Mouse (Mus musculus) WW6 (cell line): ENCODE measurements around the gene Plvap.
A peak's percentile ranks its signal among the peaks of the same experiment; 100 is the strongest.

ENCODE experiments used
- DNase-seq: peaks from one replicate; pipeline ENCODE4 v3.0.0-alpha.2; 2013; ENCODE audit warnings: low read depth, low spot score

The Plvap gene

DNA sequence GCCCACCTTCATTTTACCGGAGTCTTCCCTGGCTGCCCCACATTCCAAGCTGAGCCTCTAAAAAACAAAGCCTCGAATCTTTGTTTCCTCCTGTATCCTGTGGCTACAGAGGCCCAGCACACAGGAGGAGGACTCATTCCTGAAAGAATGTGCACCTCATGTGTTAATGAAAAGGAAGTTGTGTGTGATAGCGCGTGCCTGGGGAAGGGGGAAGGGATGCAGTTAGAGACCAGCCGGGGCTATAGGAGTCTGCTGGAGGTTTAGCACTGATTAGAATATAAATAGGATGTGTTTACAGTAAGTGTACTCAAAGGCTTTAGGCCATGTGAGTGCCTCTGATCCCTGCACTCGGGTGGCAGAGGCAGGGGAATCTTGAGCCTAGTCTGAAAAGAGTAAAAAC, 14.7 kb upstream of the Plvap start:
- no peak for DNase-seq

DNA sequence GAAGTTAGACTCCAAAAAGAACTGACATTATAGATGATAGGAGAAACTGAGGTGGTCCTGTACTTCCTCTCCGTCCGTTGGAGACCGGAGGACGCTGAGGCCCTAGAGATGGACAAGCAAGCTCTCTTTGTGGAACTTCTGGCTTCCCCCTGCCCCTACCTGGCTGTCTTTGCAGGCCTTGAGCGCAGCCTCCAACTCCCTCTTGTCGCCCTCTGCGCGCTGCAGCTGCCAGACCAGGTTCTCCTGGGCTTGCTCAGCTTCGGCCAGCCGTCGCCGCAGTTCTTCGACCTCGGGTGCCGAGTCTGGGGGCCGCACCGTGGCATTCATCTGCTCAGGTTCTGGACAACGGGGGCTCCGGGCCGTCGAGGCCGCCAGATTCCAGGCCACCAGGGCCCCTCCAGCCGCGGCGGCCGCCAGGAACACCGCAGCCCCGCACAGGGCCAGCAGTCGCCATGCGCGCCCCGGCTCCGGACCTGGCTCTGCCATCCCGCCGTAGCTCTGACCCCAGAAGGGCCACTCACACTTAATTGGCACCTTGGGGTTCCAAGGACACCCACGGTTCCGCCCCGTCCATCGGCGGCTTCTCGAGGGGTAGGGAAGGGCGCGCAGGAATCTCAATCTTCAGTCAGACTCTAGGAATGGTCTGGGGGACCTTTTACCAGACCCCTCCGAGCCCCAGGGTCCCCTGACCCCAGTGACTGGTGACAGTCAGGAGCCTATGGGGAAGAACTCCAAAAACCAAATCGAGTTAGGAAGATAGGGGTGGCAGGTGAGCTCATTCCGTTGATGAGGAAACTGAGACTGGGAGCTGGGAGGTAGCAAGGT, 13.9 kb upstream of the Plvap start, which contains the start of gene Ccdc194:
TSS of gene Ccdc194 (minus strand) at position 486 of the 825 bp plus-strand sequence.
- DNase-seq = no peak

DNA sequence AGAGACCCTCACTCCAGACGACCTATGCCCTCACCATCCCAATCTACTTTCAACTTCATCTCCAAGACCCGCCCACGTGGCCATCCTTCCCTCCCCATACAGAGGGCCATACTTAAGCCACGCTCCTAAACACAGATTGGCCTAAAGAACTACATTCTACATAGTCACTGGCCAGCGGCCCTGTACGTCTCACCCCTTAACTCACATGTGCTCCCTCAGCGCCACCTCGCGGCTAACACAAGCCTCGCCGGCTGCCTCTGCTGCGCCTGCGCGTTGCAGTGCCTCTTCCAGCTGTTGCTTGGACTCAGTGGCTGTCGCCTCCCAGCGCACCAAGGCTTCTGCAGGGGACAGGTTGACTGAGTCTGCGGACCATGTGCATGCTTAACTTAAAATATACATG, 10.1 kb upstream of the Plvap start:
- peak; percentile 94 for DNase-seq

DNA sequence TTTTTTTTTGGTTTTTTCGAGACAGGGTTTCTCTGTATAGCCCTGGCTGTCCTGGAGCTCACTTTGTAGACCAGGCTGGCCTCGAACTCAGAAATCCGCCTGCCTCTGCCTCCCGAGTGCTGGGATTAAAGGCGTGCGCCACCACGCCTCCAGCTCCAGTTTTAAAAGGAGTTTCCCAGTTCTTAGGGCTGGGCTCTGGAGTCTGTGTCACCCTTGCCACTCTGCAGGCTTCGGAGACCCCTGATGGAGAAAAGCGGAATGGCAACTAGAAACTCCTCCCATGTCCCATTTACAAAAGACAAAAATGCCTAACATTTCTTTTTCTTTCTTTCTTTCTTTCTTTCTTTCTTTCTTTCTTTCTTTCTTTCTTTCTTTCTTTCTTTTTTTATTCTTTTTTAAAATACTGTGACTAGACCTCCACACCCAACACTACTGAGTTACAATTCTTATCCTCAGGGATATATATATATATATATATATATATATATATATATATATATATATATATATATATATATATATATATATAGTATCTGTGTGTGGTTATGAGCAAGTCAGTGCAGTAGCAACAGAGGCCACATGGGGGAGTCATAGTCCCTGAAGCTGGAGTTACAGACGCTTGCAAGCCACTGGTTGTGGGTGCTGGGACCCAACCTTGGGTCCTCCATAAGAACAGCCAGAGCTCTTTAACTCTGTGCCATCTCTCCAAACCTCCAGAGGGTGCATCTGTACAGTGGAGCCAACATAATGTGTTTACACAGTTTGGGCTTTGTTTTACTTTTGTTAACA, 7.7 kb upstream of the Plvap start:
- DNase-seq = peak; percentile 85

DNA sequence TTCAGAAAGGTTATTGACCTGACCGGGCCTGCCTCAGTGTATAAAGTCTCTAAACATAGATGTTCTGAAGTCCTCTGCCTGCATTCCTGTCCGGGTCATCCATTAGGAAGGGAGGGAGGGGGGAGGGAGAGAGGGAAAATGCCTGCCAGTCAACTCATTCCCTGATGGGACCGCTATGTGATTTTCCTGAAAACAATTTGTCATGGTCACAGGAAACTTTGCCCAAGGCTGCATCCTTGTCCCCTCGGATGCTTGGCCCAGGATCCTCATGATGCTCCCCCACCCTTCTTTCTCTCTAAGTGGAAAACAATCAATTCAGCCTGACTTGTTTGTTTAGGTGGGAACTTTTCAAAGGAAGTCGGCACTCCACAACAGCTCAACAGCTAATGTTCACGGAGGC, 5.2 kb upstream of the Plvap start:
- no peak for DNase-seq

DNA sequence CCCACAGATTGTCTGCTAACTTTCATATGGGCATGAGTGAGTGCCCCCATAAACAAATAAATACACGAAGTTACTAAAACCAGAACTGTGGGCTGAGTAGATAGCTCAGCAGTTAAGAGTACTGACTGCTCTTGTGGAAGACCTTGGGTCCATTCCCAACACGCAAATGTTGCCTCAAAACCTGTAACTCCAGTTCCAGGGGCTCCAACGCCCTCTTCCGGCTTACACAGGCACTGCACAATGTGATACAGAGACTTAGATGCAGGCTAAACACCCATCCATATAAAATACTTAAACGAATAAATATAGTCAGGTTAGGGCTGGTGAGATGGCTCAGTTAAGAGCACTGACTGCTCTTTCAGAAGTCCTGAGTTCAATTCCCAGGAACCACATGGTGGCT, 3.5 kb upstream of the Plvap start:
- DNase-seq = no peak

DNA sequence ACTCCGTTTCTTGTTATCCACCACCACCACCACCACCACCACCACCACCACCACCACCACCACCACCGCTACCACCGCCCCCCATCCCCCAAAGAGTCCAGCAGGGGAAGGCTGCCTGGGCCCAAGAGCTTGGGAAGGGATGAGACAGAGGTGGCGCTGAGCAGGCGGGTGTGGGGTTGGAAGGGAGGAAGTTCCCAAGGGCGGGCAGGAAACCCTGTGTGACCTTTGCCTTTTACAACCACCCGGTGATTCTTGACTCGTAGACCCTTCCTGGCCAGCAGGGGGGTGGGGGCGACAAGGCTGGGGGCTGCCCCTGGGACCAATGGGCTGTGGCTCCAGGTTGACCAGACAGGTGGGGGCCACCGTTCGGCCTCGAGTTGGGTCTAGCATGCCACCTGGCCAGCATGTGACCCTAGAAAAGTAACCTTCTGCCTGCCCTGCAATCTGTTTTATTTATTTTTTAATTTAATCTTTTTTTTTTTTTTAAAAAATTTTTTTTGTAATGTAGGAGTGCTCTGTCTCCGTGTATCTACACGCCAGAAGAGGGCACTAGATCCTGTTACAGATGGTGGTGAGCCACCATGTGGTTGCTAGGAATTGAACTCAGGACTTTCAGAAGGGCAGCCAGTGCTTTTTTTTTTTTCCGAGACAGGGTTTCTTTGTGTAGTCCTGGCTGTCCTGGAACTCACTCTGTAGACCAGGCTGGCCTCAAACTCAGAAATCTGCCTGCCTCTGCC, 1.6 kb upstream of the Plvap start:
- no peak for DNase-seq

DNA sequence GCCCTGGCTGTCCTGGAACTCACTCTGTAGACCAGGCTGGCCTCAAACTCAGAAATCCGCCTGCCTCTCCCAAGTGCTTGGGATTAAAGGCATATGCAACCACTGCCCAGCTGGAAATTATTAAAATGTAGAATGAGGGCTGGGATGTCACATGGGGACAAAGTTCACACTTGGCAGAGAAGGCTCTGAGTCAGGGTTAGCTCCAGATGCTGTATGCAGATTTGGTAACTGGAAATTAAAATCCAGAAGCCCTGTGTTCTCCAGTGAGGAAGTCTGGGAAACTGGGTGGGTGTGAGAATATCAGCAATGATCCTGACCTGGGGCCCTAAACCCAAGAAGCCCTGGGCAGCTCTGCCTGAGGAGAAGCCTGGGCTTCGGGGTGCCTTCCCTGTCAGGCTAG, 2.2 kb downstream of the Plvap start:
- DNase-seq = no peak

DNA sequence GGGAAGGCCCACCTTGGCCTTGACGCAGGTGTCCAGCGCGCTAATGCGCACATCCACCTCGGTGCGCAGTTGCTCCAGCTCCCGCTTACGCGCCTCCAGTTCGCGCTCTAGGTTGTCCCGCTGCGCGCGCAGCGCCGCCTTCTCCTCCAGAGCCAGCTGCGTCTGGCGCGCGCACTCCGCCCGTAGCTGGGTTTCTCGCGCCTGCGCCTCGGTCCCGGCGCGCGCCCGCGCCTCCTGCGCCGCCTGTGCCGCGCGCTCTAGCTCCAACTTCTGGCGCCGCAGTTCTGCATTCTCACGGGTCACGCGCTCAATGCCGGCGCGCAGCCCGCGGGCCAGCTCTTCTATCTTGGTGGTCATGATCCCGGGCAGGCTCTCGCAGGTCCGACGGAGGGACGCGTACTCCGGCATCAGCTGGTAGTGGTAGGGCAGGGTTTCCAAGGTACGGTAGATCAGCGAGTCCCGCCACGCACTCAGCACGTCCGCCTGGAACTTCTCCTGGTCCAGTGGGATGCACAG, 3.9 kb downstream of the Plvap start:
- peak; percentile 94 for DNase-seq

DNA sequence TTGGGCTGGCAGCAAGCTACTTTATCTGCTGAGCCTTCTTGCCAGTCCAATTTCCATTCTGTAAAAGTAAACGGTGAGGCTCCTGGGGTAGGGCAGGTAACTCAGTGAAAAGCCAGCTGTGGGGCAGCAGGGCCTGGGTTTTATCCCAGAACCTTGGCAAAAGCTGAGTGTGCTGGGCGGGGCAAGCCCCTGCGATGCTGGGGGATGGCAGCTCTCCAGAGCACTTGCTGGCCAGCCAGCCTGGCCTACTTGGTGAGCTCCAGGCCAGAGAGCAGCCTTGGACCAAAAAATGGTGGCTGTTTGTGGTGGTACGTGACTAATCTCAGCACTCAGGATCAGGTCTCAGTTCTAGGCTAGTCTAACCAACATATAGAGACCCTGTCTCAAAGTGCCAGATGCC, 5.6 kb downstream of the Plvap start:
- no peak for DNase-seq

DNA sequence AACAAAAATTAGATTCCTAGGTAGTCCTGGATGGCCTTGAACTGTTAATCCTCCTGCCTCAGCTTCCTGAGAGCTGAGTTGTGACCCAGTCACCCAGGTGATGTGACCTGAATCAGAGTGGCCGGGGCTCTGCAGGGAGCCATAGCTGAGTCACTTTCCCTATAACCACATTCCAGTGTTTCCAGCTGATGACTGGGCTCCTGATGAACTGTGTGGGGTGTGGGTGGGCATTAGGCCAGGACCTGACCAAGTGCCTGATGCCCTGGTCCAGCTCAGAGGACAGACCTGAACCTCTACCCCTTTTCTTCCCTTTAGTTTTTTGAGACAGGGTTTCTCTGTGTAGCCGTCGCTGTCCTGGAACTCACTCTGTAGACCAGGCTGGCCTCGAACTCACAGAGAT, 6.2 kb downstream of the Plvap start:
- DNase-seq = no peak

DNA sequence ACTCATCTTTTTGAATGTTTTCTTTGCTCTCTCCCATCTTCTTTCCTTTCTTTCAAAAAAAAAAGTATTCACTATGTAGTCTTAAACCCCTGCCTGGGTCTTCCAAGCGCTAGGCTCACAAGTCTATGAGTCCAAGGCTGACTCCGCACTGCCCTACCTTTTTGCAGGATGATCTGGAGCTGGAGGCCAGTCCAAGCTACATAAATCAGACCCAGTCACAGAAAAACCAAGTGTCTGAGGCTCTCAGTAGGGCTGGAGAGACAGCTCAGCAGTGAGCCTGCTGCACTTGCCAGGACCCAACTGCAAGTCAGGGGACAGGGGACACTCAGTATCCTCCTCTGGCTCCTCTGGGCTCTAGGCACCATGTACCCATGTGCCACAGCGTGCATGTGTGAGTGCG, 7.2 kb downstream of the Plvap start:
- no peak for DNase-seq

DNA sequence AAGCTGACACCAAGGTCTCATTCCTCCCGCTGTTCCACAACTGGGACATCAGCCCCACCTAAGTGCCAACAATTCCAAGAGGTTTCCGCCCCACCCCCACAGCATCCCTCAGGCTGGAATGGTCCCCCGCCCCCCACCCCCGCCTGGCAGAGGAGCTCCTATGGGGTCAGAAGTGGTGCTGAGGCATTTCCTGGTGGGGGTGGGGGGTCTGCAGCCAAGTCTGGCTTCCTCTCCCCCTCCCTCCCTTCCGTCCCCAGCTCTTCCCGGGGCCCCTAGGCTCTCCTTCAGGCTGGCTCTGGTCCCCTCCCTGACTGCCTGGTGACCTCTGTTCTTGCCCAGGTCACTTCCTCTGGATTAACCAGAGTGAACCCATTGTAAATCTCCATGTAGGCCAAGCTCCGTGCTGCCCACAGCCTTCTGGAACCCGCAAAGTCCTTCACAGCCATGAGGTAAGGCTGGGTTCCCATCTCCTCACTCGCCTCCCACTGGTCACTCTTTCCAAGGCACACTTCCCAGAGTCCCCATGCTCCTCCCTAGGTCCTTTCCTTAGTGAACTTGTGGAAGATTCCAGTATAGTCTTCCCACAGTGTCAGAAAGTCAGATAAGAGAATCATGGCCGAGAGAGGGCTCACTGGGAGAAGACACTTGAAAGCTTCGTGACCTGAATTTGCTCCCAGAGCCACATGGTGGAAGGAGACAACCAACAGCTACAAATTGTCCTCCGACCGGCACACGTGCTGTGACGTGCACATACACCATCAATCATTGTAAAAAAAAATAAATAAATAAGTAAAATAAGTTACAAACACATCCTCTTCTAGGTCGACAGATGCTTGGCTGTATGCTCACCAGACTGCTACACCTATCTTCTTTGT, 12.5 kb downstream of the Plvap start:
- DNase-seq = no peak

DNA sequence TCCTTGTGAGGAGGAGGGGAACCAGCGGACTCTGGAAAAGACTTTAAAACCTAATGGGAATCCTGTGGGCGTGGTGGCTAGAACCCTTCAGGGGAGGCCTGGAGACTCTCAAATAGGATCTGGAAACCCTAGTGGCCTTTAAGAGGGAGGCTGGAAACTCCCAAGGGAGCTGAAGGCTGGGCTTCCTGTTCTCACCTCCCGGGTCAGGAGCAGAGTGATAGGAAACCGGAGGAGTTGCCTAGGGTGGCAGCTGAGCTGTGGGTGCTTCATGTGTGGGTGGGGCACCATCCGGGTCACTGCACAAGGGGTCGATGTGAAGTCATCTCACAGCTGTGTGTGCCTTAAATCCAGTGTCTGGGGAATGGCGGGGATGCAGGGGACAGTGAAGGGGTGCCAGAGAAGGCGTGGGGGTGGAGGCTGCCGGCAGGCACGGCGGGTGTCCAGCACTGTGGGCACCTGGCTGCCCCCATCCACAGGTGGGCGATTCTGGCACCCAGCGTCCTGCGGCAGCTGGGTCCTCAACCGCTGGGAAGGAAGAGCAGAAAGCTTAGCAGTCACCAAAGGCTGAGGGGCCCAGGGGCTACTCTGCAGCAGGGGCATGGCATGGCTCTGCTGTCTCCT, 13.6 kb downstream of the Plvap start:
- DNase-seq = no peak

DNA sequence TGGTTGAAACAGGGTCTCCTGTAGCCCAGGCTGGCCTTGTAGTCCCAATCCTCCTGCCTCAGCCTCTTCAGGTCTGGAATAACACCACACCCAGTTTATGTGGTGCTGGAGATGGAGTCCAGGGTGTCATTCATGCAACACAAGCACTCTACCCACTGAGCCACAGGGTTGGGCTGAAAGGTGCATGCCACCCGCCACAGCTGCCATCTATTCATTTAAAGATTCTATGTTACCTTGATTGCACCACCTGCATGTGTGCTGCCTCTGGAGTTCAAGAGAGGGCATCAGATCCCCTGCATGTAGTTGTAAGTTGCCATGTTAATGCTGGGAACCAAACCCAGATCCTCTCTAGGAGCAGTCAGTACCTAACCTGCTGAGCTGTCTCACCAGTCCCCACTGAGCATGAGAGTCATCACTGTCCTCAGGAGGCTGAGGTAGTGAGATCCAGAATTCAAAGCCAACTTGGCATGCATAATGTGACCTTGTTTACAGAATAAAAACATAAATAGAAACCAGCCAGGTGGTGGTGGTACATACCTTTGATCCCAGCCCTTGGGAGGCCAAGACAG, 14.4 kb downstream of the Plvap start:
- no peak for DNase-seq

DNA sequence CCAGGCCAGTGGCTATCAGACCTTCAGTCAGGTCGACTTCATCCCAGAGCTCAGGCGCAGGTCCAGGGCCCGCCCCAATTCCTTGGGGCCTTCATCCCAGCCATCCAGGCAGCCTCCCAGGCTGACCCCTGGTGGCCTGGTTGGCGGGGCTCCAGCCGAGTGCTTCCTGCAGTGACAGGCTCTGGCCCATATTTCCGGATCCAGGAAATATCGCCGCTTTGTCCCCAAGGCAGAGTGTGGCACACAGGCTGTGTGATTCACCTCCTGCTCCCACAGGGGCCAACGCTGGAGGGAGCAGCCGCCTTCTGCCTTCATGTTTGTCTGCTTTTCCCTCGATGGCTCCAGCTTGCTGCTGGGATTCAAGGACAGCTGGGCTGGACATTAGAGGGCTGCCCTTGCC, 15.1 kb downstream of the Plvap start:
- no peak for DNase-seq

DNA sequence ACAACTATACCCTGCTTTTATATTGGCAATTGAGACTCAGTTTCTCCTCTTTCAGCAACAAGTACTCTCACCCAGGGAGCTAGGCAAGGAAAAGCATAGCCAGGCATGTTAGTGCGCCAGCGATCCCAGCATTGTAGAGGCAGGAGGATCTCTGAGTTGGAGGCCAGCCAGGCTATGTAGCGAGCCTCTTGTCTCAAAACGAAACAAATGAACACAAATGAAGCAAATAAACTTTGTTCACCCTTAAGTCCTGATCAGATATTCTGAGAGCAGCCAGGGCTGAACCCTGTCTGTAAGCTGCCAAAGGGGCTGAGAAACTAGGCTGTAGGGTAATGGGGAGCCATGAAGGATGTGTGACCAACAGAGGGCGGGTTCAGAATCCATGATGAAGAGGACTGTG, 15.7 kb downstream of the Plvap start:
- no peak for DNase-seq

DNA sequence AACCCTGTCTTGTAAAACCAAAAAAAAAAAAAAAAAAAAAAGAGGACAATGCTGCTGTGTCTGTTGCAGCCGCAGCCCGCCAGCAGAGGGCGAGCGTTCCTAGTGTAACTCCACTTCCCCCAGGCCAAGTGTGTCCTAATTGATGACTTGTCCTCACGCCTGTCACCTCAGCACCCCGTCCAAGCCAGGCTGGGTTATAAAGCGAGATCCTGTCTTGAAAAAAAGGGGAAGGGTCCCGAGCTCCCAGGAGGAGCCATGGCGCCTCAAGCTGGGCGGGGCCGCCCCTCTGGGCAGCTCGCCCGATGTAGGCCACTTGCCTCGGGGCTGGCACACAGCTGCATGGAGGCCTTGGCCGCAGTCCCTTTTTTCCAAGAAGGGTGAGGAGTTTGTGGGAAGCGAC, 16.5 kb downstream of the Plvap start:
- DNase-seq = no peak

DNA sequence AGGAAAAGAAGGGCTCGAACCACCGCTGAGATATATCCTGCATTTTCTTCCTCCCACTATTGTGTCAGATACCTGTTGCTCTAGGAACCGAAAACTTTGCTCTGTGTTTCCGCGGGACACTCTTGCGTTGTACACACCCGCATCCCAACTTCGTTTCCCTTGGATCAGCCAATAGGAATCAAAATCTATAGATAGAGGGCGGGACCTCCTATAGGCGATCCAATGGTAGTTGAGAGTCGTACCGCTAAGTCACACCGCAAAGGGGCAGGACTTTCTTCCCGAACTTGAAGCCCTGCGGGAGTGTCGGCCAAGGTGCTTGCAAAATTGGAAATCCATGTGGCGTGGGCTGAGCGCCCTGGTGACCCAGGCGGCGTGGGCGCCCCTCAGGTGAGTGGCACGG, 23.1 kb downstream of the Plvap start:
- peak; percentile 96 for DNase-seq

DNA sequence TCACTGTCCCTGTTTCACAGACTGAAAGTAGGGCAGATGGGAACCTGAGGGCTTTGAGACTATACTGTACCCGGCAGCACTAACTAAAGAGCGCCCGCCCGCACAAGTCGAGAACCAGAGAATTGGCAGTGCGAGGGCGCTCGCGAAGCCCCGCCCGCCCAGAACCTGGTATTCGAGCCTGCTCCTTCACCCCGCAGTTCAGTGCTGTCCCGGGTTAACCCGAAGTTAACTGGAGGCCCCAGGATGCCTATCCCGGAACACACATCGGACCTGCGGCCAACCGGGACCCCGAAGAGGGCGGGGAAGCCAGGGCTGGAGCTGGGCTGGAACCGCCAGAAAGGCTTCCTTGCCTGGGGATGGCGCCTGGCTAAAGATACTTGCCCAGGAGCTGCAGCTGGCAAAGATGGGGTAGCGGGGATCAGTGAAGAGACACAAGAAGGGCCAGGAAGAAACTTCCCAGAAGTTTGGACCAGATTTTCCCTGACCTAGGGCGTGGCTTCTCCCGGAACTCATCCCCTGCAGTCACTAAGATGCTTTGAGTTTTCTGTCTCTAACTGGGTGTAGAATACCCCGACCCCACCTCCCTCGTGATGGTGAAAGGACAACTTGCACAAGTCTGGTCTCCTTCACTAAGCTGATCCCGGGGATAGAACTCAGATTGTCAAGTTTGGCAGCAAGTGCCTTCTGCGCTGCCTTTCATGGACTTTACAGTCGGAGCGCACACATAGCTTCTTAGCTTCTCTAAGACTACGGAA, 23.7 kb downstream of the Plvap start, which contains the start of gene Gtpbp3:
TSS of gene Gtpbp3 (plus strand) at position 413 of the 755 bp plus-strand sequence.
- DNase-seq = no peak
